Mouse (Mus musculus): ENCODE measurements around the gene Rab21. TPM values are rescaled to one million over a fixed set of nuclear protein-coding genes. Genes with fewer than 3 reads are reported as not detected.

The Rab21 gene
- polyA plus RNA-seq, 1 experiment from 2014 or later: 18.6 TPM

- H3K36me3 ChIP-seq (ENCODE audit: control insufficient read depth, insufficient read depth, low read length): no peaks in the 10 kb centered on the region
- H3K4me1 ChIP-seq (ENCODE audit: control insufficient read depth in 2 of 2, insufficient read depth in 2 of 2, low read length in 2 of 2): peaks cover 26 to 59% of the 10 kb centered on the region in 2 experiments
- H3K4me2 ChIP-seq (ENCODE audit: low read length): peak overlapping the region; percentile 88
- no peak for ATAC-seq (ENCODE audit: insufficient number of reproducible peaks, insufficient read depth, low FRiP score, low read depth)
- H3K9ac ChIP-seq (ENCODE audit: low read length): peak overlapping the region; percentile 99
- H3K27ac ChIP-seq (replicated peaks in 1 of 2; ENCODE audit: control insufficient read depth in 1 of 2, insufficient read depth in 1 of 2, low read depth in 2 of 2, low read length in 2 of 2): peak overlapping the region; percentile 42 to 65
- peak overlapping the region in 1 of 2 experiments; percentile 9; a peak in 1 of 4 replicates for H3K4me3 ChIP-seq (ENCODE audit: control insufficient read depth in 1 of 2, insufficient read depth in 1 of 2, low read depth in 1 of 2, low read length in 2 of 2)
- WGBS: 28% methylated on average over 3 of the region's 3 CpGs
- H3K9me3 ChIP-seq (ENCODE audit: control insufficient read depth, low read length): no peaks in the 10 kb centered on the region
- H3K27me3 ChIP-seq (ENCODE audit: control insufficient read depth, insufficient read depth, low read length): no peaks in the 10 kb centered on the region
Observed at GRCm38 (mm10) chr10:115312732-115313131, 2.7 kb downstream of the Rab21 start.

GRCm38 (mm10) chr10:115312194-115312593 lies 3.2 kb downstream of the Rab21 start:
- Histone ChIP-seq H3K9me3 (ENCODE audit: control insufficient read depth, low read length) (no peaks in the 10 kb centered on the region), H3K4me2 (ENCODE audit: low read length) (peak overlapping the region; percentile 88), H3K9ac (ENCODE audit: low read length) (peak overlapping the region; percentile 99), H3K4me1 (ENCODE audit: control insufficient read depth in 2 of 2, insufficient read depth in 2 of 2, low read length in 2 of 2) (peaks cover 26 to 59% of the 10 kb centered on the region in 2 experiments), H3K36me3 (ENCODE audit: control insufficient read depth, insufficient read depth, low read length) (no peaks in the 10 kb centered on the region), H3K27me3 (ENCODE audit: control insufficient read depth, insufficient read depth, low read length) (no peaks in the 10 kb centered on the region), H3K27ac (replicated peaks in 1 of 2; ENCODE audit: control insufficient read depth in 1 of 2, insufficient read depth in 1 of 2, low read depth in 2 of 2, low read length in 2 of 2) (peak overlapping the region; percentile 42 to 65; a peak in 3 of 4 replicates), H3K4me3 (ENCODE audit: control insufficient read depth in 1 of 2, insufficient read depth in 1 of 2, low read depth in 1 of 2, low read length in 2 of 2) (peak overlapping the region in 1 of 2 experiments; percentile 9; a peak in 1 of 4 replicates)
- 78% methylated on average over 5 of the region's 5 CpGs for WGBS
- ATAC-seq (ENCODE audit: insufficient number of reproducible peaks, insufficient read depth, low FRiP score, low read depth): no peak

- 79% methylated on average over 14 of the region's 14 CpGs for WGBS
- Histone ChIP-seq H3K27me3 (ENCODE audit: control insufficient read depth, insufficient read depth, low read length) (no peaks in the 10 kb centered on the region), H3K27ac (replicated peaks in 1 of 2; ENCODE audit: control insufficient read depth in 1 of 2, insufficient read depth in 1 of 2, low read depth in 2 of 2, low read length in 2 of 2) (no peak overlapping the region), H3K9me3 (ENCODE audit: control insufficient read depth, low read length) (no peaks in the 10 kb centered on the region), H3K4me1 (ENCODE audit: control insufficient read depth in 2 of 2, insufficient read depth in 2 of 2, low read length in 2 of 2) (peaks cover 26 to 57% of the 10 kb centered on the region in 2 experiments), H3K4me2 (ENCODE audit: low read length) (no peak overlapping the region), H3K4me3 (ENCODE audit: control insufficient read depth in 1 of 2, insufficient read depth in 1 of 2, low read depth in 1 of 2, low read length in 2 of 2) (no peak overlapping the region), H3K9ac (ENCODE audit: low read length) (no peak overlapping the region), H3K36me3 (ENCODE audit: control insufficient read depth, insufficient read depth, low read length) (no peaks in the 10 kb centered on the region)
- no peak for ATAC-seq (ENCODE audit: insufficient number of reproducible peaks, insufficient read depth, low FRiP score, low read depth)
Observed at GRCm38 (mm10) chr10:115311263-115311965, 4.0 kb downstream of the Rab21 start.

GRCm38 (mm10) chr10:115309191-115309590 lies 6.2 kb downstream of the Rab21 start:
- no peaks in the 10 kb centered on the region for H3K9me3 ChIP-seq (ENCODE audit: control insufficient read depth, low read length)
- no peak overlapping the region for H3K9ac ChIP-seq (ENCODE audit: low read length)
- H3K27me3 ChIP-seq (ENCODE audit: control insufficient read depth, insufficient read depth, low read length): no peaks in the 10 kb centered on the region
- 88% methylated on average over 4 of the region's 4 CpGs for WGBS
- no peak overlapping the region for H3K27ac ChIP-seq (replicated peaks in 1 of 2; ENCODE audit: control insufficient read depth in 1 of 2, insufficient read depth in 1 of 2, low read depth in 2 of 2, low read length in 2 of 2)
- ATAC-seq (ENCODE audit: insufficient number of reproducible peaks, insufficient read depth, low FRiP score, low read depth): no peak
- no peak overlapping the region for H3K4me3 ChIP-seq (ENCODE audit: control insufficient read depth in 1 of 2, insufficient read depth in 1 of 2, low read depth in 1 of 2, low read length in 2 of 2)
- H3K4me2 ChIP-seq (ENCODE audit: low read length): no peak overlapping the region
- H3K4me1 ChIP-seq (ENCODE audit: control insufficient read depth in 2 of 2, insufficient read depth in 2 of 2, low read length in 2 of 2): peaks cover 26 to 63% of the 10 kb centered on the region in 2 experiments
- H3K36me3 ChIP-seq (ENCODE audit: control insufficient read depth, insufficient read depth, low read length): no peaks in the 10 kb centered on the region

- H3K4me2 ChIP-seq (ENCODE audit: low read length): no peak overlapping the region
- no peaks in the 10 kb centered on the region for H3K27me3 ChIP-seq (ENCODE audit: control insufficient read depth, insufficient read depth, low read length)
- peaks cover 13 to 45% of the 10 kb centered on the region in 2 experiments for H3K4me1 ChIP-seq (ENCODE audit: control insufficient read depth in 2 of 2, insufficient read depth in 2 of 2, low read length in 2 of 2)
- no peak for ATAC-seq (ENCODE audit: insufficient number of reproducible peaks, insufficient read depth, low FRiP score, low read depth)
- H3K36me3 ChIP-seq (ENCODE audit: control insufficient read depth, insufficient read depth, low read length): peaks cover 9% of the 10 kb centered on the region
- WGBS: 80% methylated on average over 7 of the region's 7 CpGs
- H3K9ac ChIP-seq (ENCODE audit: low read length): no peak overlapping the region
- H3K9me3 ChIP-seq (ENCODE audit: control insufficient read depth, low read length): no peaks in the 10 kb centered on the region
- H3K4me3 ChIP-seq (ENCODE audit: control insufficient read depth in 1 of 2, insufficient read depth in 1 of 2, low read depth in 1 of 2, low read length in 2 of 2): no peak overlapping the region
- H3K27ac ChIP-seq (replicated peaks in 1 of 2; ENCODE audit: control insufficient read depth in 1 of 2, insufficient read depth in 1 of 2, low read depth in 2 of 2, low read length in 2 of 2): no peak overlapping the region
Observed at GRCm38 (mm10) chr10:115307331-115307875, 8.0 kb downstream of the Rab21 start.

- Histone ChIP-seq H3K27ac (replicated peaks in 1 of 2; ENCODE audit: control insufficient read depth in 1 of 2, insufficient read depth in 1 of 2, low read depth in 2 of 2, low read length in 2 of 2) (no peak overlapping the region), H3K4me3 (ENCODE audit: control insufficient read depth in 1 of 2, insufficient read depth in 1 of 2, low read depth in 1 of 2, low read length in 2 of 2) (no peak overlapping the region), H3K4me2 (ENCODE audit: low read length) (no peak overlapping the region), H3K27me3 (ENCODE audit: control insufficient read depth, insufficient read depth, low read length) (no peaks in the 10 kb centered on the region), H3K9me3 (ENCODE audit: control insufficient read depth, low read length) (no peaks in the 10 kb centered on the region), H3K4me1 (ENCODE audit: control insufficient read depth in 2 of 2, insufficient read depth in 2 of 2, low read length in 2 of 2) (no peaks in the 10 kb centered on the region), H3K36me3 (ENCODE audit: control insufficient read depth, insufficient read depth, low read length) (peaks cover 75% of the 10 kb centered on the region), H3K9ac (ENCODE audit: low read length) (no peak overlapping the region)
- 92% methylated on average over 4 of the region's 4 CpGs for WGBS
- no peak for ATAC-seq (ENCODE audit: insufficient number of reproducible peaks, insufficient read depth, low FRiP score, low read depth)
Observed at GRCm38 (mm10) chr10:115298683-115299082, 16.7 kb downstream of the Rab21 start.

GRCm38 (mm10) chr10:115297582-115297981 lies 17.8 kb downstream of the Rab21 start:
- H3K4me1 ChIP-seq (ENCODE audit: control insufficient read depth in 2 of 2, insufficient read depth in 2 of 2, low read length in 2 of 2): no peaks in the 10 kb centered on the region
- ATAC-seq (ENCODE audit: insufficient number of reproducible peaks, insufficient read depth, low FRiP score, low read depth): no peak; the same call in 1 of the 2 replicates
- H3K27ac ChIP-seq (replicated peaks in 1 of 2; ENCODE audit: control insufficient read depth in 1 of 2, insufficient read depth in 1 of 2, low read depth in 2 of 2, low read length in 2 of 2): no peak overlapping the region
- no peak overlapping the region for H3K4me3 ChIP-seq (ENCODE audit: control insufficient read depth in 1 of 2, insufficient read depth in 1 of 2, low read depth in 1 of 2, low read length in 2 of 2)
- no peaks in the 10 kb centered on the region for H3K9me3 ChIP-seq (ENCODE audit: control insufficient read depth, low read length)
- peaks cover 84% of the 10 kb centered on the region for H3K36me3 ChIP-seq (ENCODE audit: control insufficient read depth, insufficient read depth, low read length)
- no peaks in the 10 kb centered on the region for H3K27me3 ChIP-seq (ENCODE audit: control insufficient read depth, insufficient read depth, low read length)
- H3K4me2 ChIP-seq (ENCODE audit: low read length): no peak overlapping the region
- WGBS: 90% methylated on average over 5 of the region's 5 CpGs
- no peak overlapping the region for H3K9ac ChIP-seq (ENCODE audit: low read length)

Data from heart, embryonic 14.5 days (tissue).